Mouse (Mus musculus) small intestine, adult 2 months (tissue): ENCODE results near the gene Slc34a1.

Experiments
- CTCF ChIP-seq: fragments of 200-500 bp; IDR thresholded peaks from 2 replicates; pipeline ENCODE4 v1.5.1; 2012; ENCODE audit warnings: low read depth, mild to moderate bottlenecking, control low read depth, inconsistent platforms, low read length, moderate library complexity, mixed read lengths; ENCODE audit not compliant: insufficient replicate concordance, insufficient read length; ENCODE audit errors: extremely low read depth
- POLR2A ChIP-seq: fragments of 200-500 bp; IDR thresholded peaks from 2 replicates; pipeline ENCODE4 v1.6.1; 2012; ENCODE audit warnings: low read depth, mild to moderate bottlenecking, control low read depth, inconsistent platforms, low read length, moderate library complexity

DNA sequence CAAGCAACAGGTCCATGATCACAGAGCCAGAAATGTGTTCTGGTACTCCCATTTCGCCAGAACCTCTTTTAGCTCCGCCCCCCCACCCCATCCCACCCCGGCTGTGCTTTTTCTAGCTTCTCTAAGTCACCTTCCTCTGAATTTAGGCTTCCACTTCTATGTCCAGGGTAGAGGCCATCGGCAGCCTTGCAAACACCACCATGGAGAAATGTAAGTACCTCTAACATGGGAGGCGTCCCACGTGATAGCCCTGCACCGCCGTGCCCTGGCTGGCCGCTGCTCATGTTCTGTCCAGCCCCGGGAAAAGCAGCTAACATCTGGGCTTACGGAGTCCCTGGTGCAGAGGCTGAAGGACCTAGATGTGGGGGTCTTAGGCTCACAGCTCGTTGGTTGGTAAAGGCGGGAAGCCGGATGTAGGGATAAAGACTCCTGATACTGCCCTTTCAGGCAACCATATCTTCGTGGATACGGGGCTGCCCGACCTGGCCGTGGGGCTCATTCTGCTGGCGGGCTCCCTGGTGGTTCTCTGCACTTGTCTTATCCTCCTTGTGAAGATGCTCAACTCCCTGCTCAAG is 10.6 kb downstream of the Slc34a1 start:
- TF ChIP-seq CTCF (no peak), POLR2A (no peak)
